Mouse (Mus musculus) limb, embryonic 10.5 days (tissue): ENCODE measurements at regions not wholly inside any gene's neighbourhood (a gene's known extent, or its start where the extent isn't known, plus 50 kb on each side); places are given as distances from the start of the nearest gene placed in this dataset.

Experiments
- DNase-seq: peaks from one replicate; pipeline ENCODE4 v3.0.0-alpha.2; 2017; ENCODE audit warnings: low spot score
- H3K27ac ChIP-seq: fragments of 300-500 bp; sonication (generic); 2 replicates; pipeline ENCODE4 v1.5.1; 2016; ENCODE audit warnings: mild to moderate bottlenecking
- H3K27me3 ChIP-seq: fragments of 300-500 bp; sonication (generic); 2 replicates; pipeline ENCODE4 v1.6.1; 2016; ENCODE audit warnings: low read depth, mild to moderate bottlenecking; ENCODE audit not compliant: poor library complexity, severe bottlenecking
- H3K36me3 ChIP-seq: fragments of 300-500 bp; sonication (generic); 2 replicates; pipeline ENCODE4 v1.6.1; 2016; ENCODE audit warnings: mild to moderate bottlenecking, moderate library complexity
- H3K4me1 ChIP-seq: fragments of 300-500 bp; sonication (generic); 2 replicates; pipeline ENCODE4 v1.6.1; 2016
- H3K4me3 ChIP-seq: fragments of 300-500 bp; sonication (generic); 2 replicates; pipeline ENCODE4 v1.5.1; 2016; ENCODE audit warnings: mild to moderate bottlenecking, moderate library complexity
- H3K9me3 ChIP-seq: fragments of 300-500 bp; sonication (generic); replicated peaks from 2 replicates; pipeline ENCODE4 v1.6.1; 2016; ENCODE audit warnings: mild to moderate bottlenecking
- WGBS: fragments of 180-500 bp; shearing (Covaris S2); methylation state at CpG from one replicate; pipeline ENCODE4 v1.1.7; 2016; 5-methylcytosine and 5-hydroxymethylcytosine counted together

DNA sequence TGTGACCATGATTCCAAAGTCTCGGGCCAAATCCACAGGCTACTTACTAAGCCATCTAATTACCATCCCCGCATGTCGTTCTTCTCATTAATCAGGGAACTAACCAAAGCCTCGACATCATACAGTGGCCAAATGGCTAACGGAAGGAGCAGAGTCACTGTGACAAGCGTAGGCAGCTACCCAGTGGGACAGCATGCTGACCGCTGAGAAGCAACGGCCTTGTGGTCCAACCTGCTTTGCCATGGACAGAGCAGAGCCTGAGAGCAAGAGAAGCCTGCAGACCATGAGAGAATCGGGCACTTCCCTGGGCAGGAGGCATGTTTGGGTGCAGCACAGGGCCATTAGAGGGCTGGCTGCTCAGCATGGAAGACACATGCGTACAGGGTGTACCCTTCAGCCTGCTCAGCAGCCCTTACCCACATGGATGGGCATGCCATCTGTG, 268.5 kb upstream of the Atp2b1 start:
- no peak for DNase-seq
- no peak overlapping the region for H3K27ac ChIP-seq
- WGBS = 80% methylated on average over 10 of the region's 10 CpGs
- no peak overlapping the region for H3K4me3 ChIP-seq
- no peaks in the 10 kb centered on the region for H3K9me3 ChIP-seq
- H3K27me3 ChIP-seq = no peaks in the 10 kb centered on the region
- H3K36me3 ChIP-seq = no peaks in the 10 kb centered on the region
- no peaks in the 10 kb centered on the region for H3K4me1 ChIP-seq

DNA sequence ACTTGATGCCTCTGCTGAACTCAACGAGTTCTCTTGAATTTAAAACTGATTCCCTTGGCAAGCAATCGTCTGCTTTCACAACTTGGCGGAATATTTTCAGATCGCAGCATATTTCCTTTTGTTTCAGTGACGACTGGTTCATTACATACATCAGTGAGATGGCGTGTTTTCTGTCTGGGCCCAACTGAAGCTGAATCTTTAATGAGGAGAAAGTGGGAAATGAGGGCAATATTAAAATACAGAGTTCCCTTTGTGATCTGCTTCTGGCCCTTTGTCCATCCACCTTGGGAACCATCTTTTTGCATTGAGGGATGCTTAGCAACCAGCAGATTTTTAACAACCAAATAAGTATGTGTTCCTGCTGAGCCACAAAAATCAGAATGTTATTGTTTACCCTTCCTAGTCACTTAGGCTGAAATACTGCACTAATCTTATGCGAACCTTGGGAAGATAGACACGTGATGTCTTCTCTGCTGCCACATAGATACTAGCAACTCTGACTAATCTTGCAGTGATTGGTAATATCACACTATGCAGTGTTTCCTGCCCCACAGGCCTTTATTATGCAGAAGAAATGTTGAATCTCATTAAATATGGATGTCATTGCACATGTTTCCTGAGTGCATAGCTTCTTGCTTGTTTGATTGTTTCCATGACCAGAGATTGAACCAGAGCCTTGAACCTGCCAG, 267.8 kb upstream of the Atp2b1 start:
- Histone ChIP-seq H3K27ac (no peak overlapping the region), H3K9me3 (no peaks in the 10 kb centered on the region), H3K36me3 (no peaks in the 10 kb centered on the region), H3K4me3 (no peak overlapping the region), H3K4me1 (no peaks in the 10 kb centered on the region), H3K27me3 (no peaks in the 10 kb centered on the region)
- WGBS = 91% methylated on average over 8 of the region's 8 CpGs
- no peak for DNase-seq

GRCm38 (mm10) chr10:98648710-98649245, 265.4 kb upstream of the Atp2b1 start:
- no peaks in the 10 kb centered on the region for H3K9me3 ChIP-seq
- WGBS = 93% methylated on average over 7 of the region's 7 CpGs
- DNase-seq = no peak
- no peak overlapping the region for H3K4me3 ChIP-seq
- H3K27ac ChIP-seq = no peak overlapping the region
- no peaks in the 10 kb centered on the region for H3K4me1 ChIP-seq
- no peaks in the 10 kb centered on the region for H3K27me3 ChIP-seq
- H3K36me3 ChIP-seq = no peaks in the 10 kb centered on the region

- no peaks in the 10 kb centered on the region for H3K36me3 ChIP-seq
- no peaks in the 10 kb centered on the region for H3K27me3 ChIP-seq
- peaks cover 4% of the 10 kb centered on the region for H3K4me1 ChIP-seq
- H3K9me3 ChIP-seq = no peaks in the 10 kb centered on the region
- no peak overlapping the region for H3K4me3 ChIP-seq
- 89% methylated on average over 4 of the region's 4 CpGs for WGBS
- H3K27ac ChIP-seq = no peak overlapping the region
- no peak for DNase-seq
These were observed 263.7 kb upstream of the Atp2b1 start for GRCm38 (mm10) chr10:98650533-98650932.

DNA sequence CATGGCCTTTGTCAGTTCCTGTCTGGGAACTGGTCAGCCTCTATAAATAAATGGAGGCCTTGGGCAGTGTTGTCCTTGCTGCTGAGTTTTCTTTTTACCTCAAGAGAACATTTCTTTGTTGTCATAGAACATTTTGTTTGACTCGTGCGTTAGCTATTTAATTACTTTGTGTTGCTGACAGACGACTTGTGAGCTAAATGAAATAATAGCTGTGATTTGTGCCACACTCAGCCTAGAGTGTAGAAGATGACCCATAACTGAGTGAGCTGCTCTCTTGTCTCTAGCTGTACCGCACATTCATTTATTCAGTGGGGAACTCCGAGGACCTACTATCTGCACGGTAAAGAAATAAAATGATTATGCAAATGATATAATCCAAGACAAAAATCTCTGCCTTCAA, 263.1 kb upstream of the Atp2b1 start:
- Histone ChIP-seq H3K36me3 (no peaks in the 10 kb centered on the region), H3K9me3 (no peaks in the 10 kb centered on the region), H3K27me3 (no peaks in the 10 kb centered on the region), H3K4me3 (no peak overlapping the region), H3K27ac (no peak overlapping the region), H3K4me1 (peaks cover 4% of the 10 kb centered on the region)
- no peak for DNase-seq
- WGBS = 88% methylated on average over 6 of the region's 6 CpGs

- WGBS = 96% methylated on average over 5 of the region's 5 CpGs
- no peaks in the 10 kb centered on the region for H3K27me3 ChIP-seq
- H3K27ac ChIP-seq = no peak overlapping the region
- no peak for DNase-seq
- H3K4me1 ChIP-seq = peaks cover 4% of the 10 kb centered on the region
- H3K9me3 ChIP-seq = no peaks in the 10 kb centered on the region
- H3K4me3 ChIP-seq = no peak overlapping the region
- no peaks in the 10 kb centered on the region for H3K36me3 ChIP-seq
These were observed 262.6 kb upstream of the Atp2b1 start for GRCm38 (mm10) chr10:98651599-98651998.

GRCm38 (mm10) chr10:98652084-98652483, 262.1 kb upstream of the Atp2b1 start:
- H3K4me1 ChIP-seq = peaks cover 4% of the 10 kb centered on the region
- no peak overlapping the region for H3K27ac ChIP-seq
- DNase-seq = no peak
- no peaks in the 10 kb centered on the region for H3K36me3 ChIP-seq
- H3K4me3 ChIP-seq = no peak overlapping the region
- H3K27me3 ChIP-seq = no peaks in the 10 kb centered on the region
- 92% methylated on average over 2 of the region's 2 CpGs for WGBS
- no peaks in the 10 kb centered on the region for H3K9me3 ChIP-seq

GRCm38 (mm10) chr10:98660747-98661146, 253.5 kb upstream of the Atp2b1 start:
- H3K9me3 ChIP-seq = no peaks in the 10 kb centered on the region
- no peaks in the 10 kb centered on the region for H3K4me1 ChIP-seq
- H3K4me3 ChIP-seq = no peak overlapping the region
- no peaks in the 10 kb centered on the region for H3K27me3 ChIP-seq
- H3K27ac ChIP-seq = no peak overlapping the region
- DNase-seq = no peak
- H3K36me3 ChIP-seq = no peaks in the 10 kb centered on the region
- WGBS = 44% methylated on average over 1 of the region's 1 CpGs

DNA sequence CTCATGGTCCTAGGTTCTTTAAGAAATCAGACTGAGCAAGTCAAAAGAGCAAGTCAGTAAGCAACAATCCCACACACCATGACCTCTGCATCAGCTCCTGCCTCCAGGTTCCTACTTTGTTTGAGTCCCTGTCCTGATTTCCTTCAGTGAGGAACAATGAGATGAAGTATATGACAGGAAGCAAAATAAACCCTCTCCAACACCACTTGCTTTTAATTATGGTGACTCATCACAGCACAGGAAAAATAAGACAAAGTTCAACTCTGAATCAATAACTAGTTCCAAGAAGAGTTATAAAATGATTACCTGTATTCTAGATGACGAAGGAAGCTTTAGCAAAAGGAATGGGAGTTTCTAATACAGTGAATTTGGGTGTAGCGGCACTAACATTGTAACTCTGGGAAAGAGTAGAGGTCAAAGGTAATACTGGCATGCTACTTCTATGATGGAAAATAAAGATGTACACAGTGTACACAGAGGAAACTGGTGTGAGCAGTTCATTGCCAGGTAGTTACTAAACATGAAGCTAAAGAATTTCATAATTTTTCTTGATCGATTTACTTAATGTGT, 248.2 kb upstream of the Atp2b1 start:
- no peak overlapping the region for H3K4me3 ChIP-seq
- no peaks in the 10 kb centered on the region for H3K9me3 ChIP-seq
- H3K27ac ChIP-seq = no peak overlapping the region
- 96% methylated on average over 3 of the region's 3 CpGs for WGBS
- H3K4me1 ChIP-seq = no peaks in the 10 kb centered on the region
- H3K36me3 ChIP-seq = no peaks in the 10 kb centered on the region
- H3K27me3 ChIP-seq = no peaks in the 10 kb centered on the region
- no peak for DNase-seq

DNA sequence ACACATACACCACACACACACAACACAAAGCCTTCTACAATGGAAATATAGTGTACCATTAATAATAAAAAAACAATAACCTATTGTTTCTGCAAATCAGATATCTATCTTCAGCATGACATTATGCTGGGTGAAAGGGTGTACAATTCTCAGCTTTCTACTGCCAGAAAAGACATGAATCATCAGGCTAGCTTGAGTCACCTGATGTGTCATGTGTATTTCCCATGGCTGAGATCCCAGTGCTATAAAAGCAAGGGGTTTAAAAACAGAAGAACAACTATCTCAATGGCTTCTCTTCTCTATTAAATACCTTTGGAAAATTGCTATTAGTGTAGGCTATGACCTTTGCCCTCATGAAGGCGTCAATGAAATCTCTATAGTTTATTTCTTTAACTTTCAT, 246.5 kb upstream of the Atp2b1 start:
- H3K4me3 ChIP-seq = no peak overlapping the region
- no peaks in the 10 kb centered on the region for H3K36me3 ChIP-seq
- no peak for DNase-seq
- WGBS = 92% methylated on average over 1 of the region's 1 CpGs
- no peaks in the 10 kb centered on the region for H3K4me1 ChIP-seq
- H3K9me3 ChIP-seq = no peaks in the 10 kb centered on the region
- H3K27me3 ChIP-seq = no peaks in the 10 kb centered on the region
- no peak overlapping the region for H3K27ac ChIP-seq

DNA sequence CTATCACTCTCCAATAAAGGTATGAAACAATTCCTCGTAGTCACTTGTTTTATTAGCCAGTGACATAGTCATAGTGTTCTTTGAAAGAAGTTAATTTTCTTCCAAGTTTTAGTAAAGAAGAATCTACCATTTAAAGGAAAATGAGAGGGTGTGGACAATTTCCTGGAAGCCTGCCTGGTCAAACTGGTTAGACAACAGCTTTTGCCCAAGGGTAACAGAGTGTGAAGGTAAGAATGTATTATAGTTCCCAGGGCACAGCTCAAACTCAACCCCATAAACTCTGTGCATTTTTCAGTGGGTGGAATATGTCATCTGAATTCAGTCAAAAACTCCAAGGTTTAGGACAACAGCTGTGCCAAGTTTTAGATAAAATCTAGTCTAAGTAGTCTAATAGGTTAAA, 240.1 kb upstream of the Atp2b1 start:
- Histone ChIP-seq H3K4me3 (no peak overlapping the region), H3K27ac (no peak overlapping the region), H3K27me3 (no peaks in the 10 kb centered on the region), H3K36me3 (no peaks in the 10 kb centered on the region), H3K9me3 (no peaks in the 10 kb centered on the region), H3K4me1 (no peaks in the 10 kb centered on the region)
- WGBS = 80% methylated on average over 1 of the region's 1 CpGs
- no peak for DNase-seq

GRCm38 (mm10) chr10:98676907-98677306, 237.3 kb upstream of the Atp2b1 start:
- DNase-seq = no peak
- H3K27me3 ChIP-seq = no peaks in the 10 kb centered on the region
- WGBS = 79% methylated on average over 2 of the region's 2 CpGs
- no peaks in the 10 kb centered on the region for H3K36me3 ChIP-seq
- no peak overlapping the region for H3K27ac ChIP-seq
- no peak overlapping the region for H3K4me3 ChIP-seq
- H3K4me1 ChIP-seq = no peaks in the 10 kb centered on the region
- no peaks in the 10 kb centered on the region for H3K9me3 ChIP-seq

DNA sequence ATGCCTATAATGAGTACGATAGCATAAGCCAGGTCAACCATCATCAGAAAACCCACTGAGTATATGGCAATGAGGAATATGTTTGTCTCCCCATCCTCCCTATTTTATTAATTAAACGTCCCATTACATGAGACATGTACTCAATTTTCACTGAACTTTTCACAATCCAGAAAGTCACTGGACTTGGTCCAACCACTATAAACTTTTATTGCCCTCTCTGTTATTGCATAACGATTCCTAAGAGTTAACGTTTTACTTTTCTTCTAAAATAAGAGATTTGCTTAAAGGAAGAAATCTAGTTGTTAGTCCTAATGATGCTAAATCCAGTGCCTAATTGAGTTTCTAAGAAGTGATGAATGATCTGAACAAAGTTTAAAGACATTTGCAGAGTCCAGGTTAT, 236.0 kb upstream of the Atp2b1 start:
- Histone ChIP-seq H3K27ac (no peak overlapping the region), H3K4me3 (no peak overlapping the region), H3K9me3 (no peaks in the 10 kb centered on the region), H3K27me3 (no peaks in the 10 kb centered on the region), H3K4me1 (no peaks in the 10 kb centered on the region), H3K36me3 (no peaks in the 10 kb centered on the region)
- WGBS = 70% methylated on average over 4 of the region's 4 CpGs
- no peak for DNase-seq
